Mouse (Mus musculus) hindbrain, embryonic 14.5 days (tissue): ENCODE measurements around the gene Prkcb. TPM values are rescaled to one million over a fixed set of nuclear protein-coding genes. Genes with fewer than 3 reads are reported as not detected.

Experiments
- ATAC-seq: fragments of 200-750 bp; cut with Nextera tagmentation; 2 replicates; pipeline ENCODE4 v1.8.0; 2017; ENCODE audit warnings: moderate number of reproducible peaks, mild to moderate bottlenecking, moderate TSS enrichment, moderate library complexity; ENCODE audit not compliant: low FRiP score
- DNase-seq: peaks from one replicate; pipeline ENCODE4 v3.0.0-alpha.2; 2015; ENCODE audit warnings: low spot score
- H3K27ac ChIP-seq: fragments of 300-500 bp; sonication (generic); 2 replicates; pipeline ENCODE4 v1.5.1; 2014; ENCODE audit warnings: mild to moderate bottlenecking, moderate library complexity
- H3K27me3 ChIP-seq: fragments of 300-500 bp; sonication (generic); 2 replicates; pipeline ENCODE4 v1.6.1; 2014; ENCODE audit warnings: mild to moderate bottlenecking, low read length, mixed read lengths; ENCODE audit not compliant: control insufficient read depth, insufficient read depth
- H3K36me3 ChIP-seq: fragments of 300-500 bp; sonication (generic); replicated peaks from 2 replicates; pipeline ENCODE4 v1.6.1; 2014; ENCODE audit not compliant: control insufficient read depth, insufficient read depth
- H3K4me1 ChIP-seq: fragments of 300-500 bp; sonication (generic); replicated peaks from 2 replicates; pipeline ENCODE4 v1.6.1; 2014; ENCODE audit warnings: antibody characterized with exemption, low read length, mixed read lengths; ENCODE audit not compliant: control insufficient read depth, insufficient read depth
- H3K4me2 ChIP-seq: fragments of 300-500 bp; sonication (generic); replicated peaks from 2 replicates; pipeline ENCODE4 v1.6.1; 2014; ENCODE audit warnings: mild to moderate bottlenecking, moderate library complexity
- H3K4me3 ChIP-seq: fragments of 300-500 bp; sonication (generic); replicated peaks from 2 replicates; pipeline ENCODE4 v1.5.1; 2014; ENCODE audit warnings: mild to moderate bottlenecking, low read length
- H3K9ac ChIP-seq: fragments of 300-500 bp; sonication (generic); 2 replicates; pipeline ENCODE4 v1.6.1; 2014
- H3K9me3 ChIP-seq: fragments of 300-500 bp; sonication (generic); 2 replicates; pipeline ENCODE4 v1.6.1; 2016; ENCODE audit warnings: low read length; ENCODE audit not compliant: control insufficient read depth
- WGBS: fragments of 180-500 bp; shearing (Covaris S2); extraction: QIAGEN DNeasy Blood & Tissue Kit; methylation state at CpG from one replicate; pipeline ENCODE4 v1.1.7; 2014; 5-methylcytosine and 5-hydroxymethylcytosine counted together
- polyA plus RNA-seq: library from polyadenylated mRNA; unstranded; fragments of >200 nt; fragmentation: Nextera tagmentation; extraction: Ambion mirVana; gene quantifications from 2 replicates; pipeline ENCODE4 v1.2.1, GENCODE M21; 2014

Gene Prkcb
- polyA plus RNA-seq, 1 experiment from 2014 or later = 135 TPM

DNA sequence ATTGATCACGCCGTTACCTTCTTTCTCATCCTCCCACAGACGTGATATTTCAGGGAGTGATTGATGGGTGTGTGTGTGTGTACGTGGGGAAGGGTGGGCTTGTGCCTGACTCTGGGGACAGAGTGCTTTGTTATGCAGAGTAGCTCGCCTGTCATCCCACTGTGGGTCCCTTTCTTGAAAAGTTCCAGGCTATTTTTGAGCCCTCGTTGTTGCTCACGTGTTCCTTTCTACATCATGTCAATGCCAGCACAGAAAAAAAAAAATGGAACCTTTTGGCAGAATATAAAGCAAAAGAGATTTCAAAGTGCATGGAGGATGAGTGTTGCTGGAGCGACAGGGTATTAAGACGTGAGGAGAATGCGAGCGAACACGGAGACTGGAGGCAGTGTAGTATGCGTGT lies 118.1 kb downstream of the Prkcb start:
- Histone ChIP-seq H3K4me1 (peaks cover 31% of the 10 kb centered on the region), H3K36me3 (no peaks in the 10 kb centered on the region), H3K9me3 (no peaks in the 10 kb centered on the region), H3K4me3 (no peak overlapping the region), H3K4me2 (no peak overlapping the region; the same call in 1 of the 2 replicates), H3K27ac (0 out of 2 replicates have a peak overlapping the region, but pooled peaks have one; percentile 33), H3K9ac (no peak overlapping the region), H3K27me3 (no peaks in the 10 kb centered on the region)
- peak; percentile 52 for DNase-seq
- ATAC-seq = 0 out of 2 replicates have a peak, but pooled peaks have one; percentile 28
- WGBS = 27% methylated on average over 13 of the region's 13 CpGs

DNA sequence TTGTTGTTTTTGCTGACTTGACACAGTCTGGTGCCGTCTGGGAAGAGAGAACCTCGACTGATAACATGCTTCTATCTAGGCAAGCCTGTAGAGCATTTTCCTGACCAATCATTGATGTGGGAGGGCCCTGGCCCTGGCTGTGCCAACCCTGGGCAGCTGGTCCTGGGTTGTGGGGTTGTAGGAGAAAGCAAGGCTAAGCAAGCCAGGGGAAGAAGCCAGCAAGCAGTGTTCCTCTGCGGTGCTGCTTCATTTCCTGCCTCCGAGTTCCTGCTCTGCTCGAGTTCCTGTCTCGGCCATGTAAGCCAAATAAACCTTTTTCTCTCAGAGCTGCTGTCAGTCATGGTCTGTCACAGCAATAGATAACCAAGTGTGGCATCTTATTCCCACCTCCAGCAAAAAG lies 121.4 kb downstream of the Prkcb start:
- ATAC-seq = no peak
- H3K4me2 ChIP-seq = no peak overlapping the region
- 89% methylated on average over 6 of the region's 6 CpGs for WGBS
- no peaks in the 10 kb centered on the region for H3K9me3 ChIP-seq
- no peak for DNase-seq
- H3K27ac ChIP-seq = no peak overlapping the region
- no peak overlapping the region for H3K9ac ChIP-seq
- H3K27me3 ChIP-seq = no peaks in the 10 kb centered on the region
- no peaks in the 10 kb centered on the region for H3K36me3 ChIP-seq
- no peak overlapping the region for H3K4me3 ChIP-seq
- H3K4me1 ChIP-seq = peaks cover 17% of the 10 kb centered on the region

DNA sequence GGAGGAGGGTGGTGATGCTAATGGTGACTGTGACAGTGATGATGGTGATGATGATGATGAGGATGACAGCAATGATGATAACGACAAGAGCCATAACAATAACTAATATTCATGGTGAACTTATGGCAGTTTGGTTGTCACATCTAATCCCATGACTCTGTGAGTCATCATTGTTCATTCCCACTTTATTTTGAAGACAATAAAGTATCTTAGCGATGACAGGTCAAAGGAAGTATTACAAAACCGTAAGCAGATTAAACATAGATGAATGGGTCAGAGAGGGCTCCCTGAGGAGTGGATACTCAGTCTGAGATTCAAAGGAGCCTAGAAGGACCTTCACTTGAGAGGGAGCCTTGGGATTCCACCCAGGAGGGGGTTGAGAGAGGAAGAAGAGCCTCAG lies 122.3 kb downstream of the Prkcb start:
- 94% methylated on average over 3 of the region's 3 CpGs for whole genome bisulfite sequencing
- DNase-seq (no peak), ATAC-seq (no peak)
- H3K9ac ChIP-seq = no peak overlapping the region
- H3K27me3 ChIP-seq = no peaks in the 10 kb centered on the region
- no peak overlapping the region for H3K4me2 ChIP-seq
- no peaks in the 10 kb centered on the region for H3K9me3 ChIP-seq
- H3K36me3 ChIP-seq = no peaks in the 10 kb centered on the region
- no peak overlapping the region for H3K4me3 ChIP-seq
- peaks cover 18% of the 10 kb centered on the region for H3K4me1 ChIP-seq
- H3K27ac ChIP-seq = no peak overlapping the region

DNA sequence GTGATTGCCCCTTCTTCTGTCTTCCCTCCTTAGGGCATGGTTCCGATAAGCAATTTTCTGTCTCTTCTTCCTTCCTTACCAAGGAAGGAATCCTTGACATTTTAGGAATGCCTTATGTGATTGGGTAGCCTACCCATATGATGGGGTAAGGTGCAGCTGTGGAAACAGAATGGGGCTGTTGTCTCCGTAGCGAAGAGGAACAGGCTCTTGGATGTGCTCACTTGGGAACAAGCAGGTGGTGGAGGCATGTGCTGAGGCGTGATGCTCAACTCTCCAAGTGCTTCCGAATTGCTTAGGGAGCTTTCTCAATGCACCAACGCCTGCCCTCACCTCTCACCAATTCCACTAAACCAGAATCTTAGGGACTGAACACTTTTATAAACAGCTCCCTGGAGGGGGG lies 124.7 kb downstream of the Prkcb start:
- Histone ChIP-seq H3K27me3 (no peaks in the 10 kb centered on the region), H3K9me3 (no peaks in the 10 kb centered on the region), H3K4me3 (no peak overlapping the region), H3K4me1 (peaks cover 8% of the 10 kb centered on the region; the same call in 1 of the 2 replicates), H3K36me3 (no peaks in the 10 kb centered on the region), H3K4me2 (no peak overlapping the region), H3K9ac (no peak overlapping the region), H3K27ac (no peak overlapping the region)
- ATAC-seq = no peak
- no peak for DNase-seq
- WGBS = 85% methylated on average over 6 of the region's 6 CpGs

DNA sequence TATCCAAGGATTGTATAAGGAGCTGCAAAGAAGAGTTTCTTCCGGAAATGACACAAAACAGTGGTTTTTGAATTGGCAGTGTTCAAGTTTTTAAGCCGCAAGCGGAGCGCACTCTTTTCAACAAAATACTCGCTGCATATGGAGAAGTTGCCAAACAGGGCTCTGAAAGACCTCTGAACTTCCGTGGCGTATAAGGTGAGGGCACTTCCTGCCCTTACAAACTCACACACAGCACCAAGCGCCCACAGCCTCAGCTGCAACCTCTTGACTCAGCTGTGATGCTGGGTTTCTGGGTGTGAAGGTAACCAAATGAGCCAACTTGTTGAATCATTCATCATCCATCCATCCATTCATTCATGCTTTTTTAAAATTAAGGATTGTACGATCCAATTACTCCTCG lies 125.6 kb downstream of the Prkcb start:
- H3K4me3 ChIP-seq = no peak overlapping the region
- H3K9me3 ChIP-seq = no peaks in the 10 kb centered on the region
- H3K27me3 ChIP-seq = no peaks in the 10 kb centered on the region
- DNase-seq (no peak), ATAC-seq (no peak)
- no peaks in the 10 kb centered on the region for H3K36me3 ChIP-seq
- H3K4me1 ChIP-seq = peaks cover 8% of the 10 kb centered on the region; the same call in 1 of the 2 replicates
- no peak overlapping the region for H3K4me2 ChIP-seq
- no peak overlapping the region for H3K9ac ChIP-seq
- H3K27ac ChIP-seq = no peak overlapping the region
- WGBS = 87% methylated on average over 10 of the region's 10 CpGs

DNA sequence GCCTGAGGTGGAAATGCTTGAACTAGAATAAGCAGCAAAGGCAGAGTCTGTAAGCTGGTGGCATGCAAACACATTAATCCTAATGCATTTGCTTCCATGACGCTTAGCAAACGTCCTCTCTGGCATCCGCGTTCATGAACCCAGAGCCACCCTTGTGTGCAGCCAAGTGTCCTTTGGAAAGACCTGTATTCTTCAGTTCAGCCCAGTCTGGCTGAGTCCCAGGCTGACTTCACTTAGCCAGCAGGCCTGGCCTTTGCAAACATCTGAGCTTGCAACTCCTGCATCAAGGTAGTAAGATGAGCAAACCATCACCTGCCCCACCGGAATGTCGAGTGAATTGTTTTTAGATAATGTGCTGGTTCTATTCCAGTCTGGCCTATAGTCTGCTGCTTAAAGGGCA lies 126.1 kb downstream of the Prkcb start:
- Histone ChIP-seq H3K4me3 (no peak overlapping the region), H3K9ac (no peak overlapping the region), H3K4me1 (peaks cover 8% of the 10 kb centered on the region; the same call in 1 of the 2 replicates), H3K4me2 (no peak overlapping the region), H3K9me3 (no peaks in the 10 kb centered on the region), H3K27ac (no peak overlapping the region), H3K36me3 (no peaks in the 10 kb centered on the region), H3K27me3 (no peaks in the 10 kb centered on the region)
- no peak for DNase-seq
- no peak for ATAC-seq
- WGBS = 79% methylated on average over 6 of the region's 6 CpGs

DNA sequence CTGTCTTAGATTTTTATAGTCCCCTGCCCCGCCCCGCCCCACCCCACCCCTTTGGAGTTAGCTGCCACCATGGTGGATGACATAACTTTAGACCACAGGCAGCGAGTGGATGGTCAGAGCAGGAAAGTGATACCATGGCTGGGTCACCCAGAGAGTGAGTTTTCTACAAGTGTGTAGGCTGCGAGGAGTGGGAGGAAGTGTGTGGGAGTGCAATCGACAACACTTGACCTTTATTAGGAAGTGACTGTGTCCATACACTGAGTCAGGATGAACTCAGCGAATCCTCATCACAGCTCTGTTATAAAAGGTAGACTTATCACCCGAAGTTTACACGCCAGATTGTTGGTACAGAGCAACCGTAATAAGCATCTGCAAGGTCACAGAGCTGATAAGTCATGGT lies 126.8 kb downstream of the Prkcb start:
- no peak overlapping the region for H3K4me3 ChIP-seq
- H3K9me3 ChIP-seq = no peaks in the 10 kb centered on the region
- no peaks in the 10 kb centered on the region for H3K36me3 ChIP-seq
- no peak for DNase-seq
- peaks cover 8% of the 10 kb centered on the region; the same call in 1 of the 2 replicates for H3K4me1 ChIP-seq
- no peak for ATAC-seq
- no peak overlapping the region for H3K4me2 ChIP-seq
- H3K27me3 ChIP-seq = no peaks in the 10 kb centered on the region
- no peak overlapping the region for H3K9ac ChIP-seq
- H3K27ac ChIP-seq = no peak overlapping the region
- 90% methylated on average over 9 of the region's 9 CpGs for WGBS

DNA sequence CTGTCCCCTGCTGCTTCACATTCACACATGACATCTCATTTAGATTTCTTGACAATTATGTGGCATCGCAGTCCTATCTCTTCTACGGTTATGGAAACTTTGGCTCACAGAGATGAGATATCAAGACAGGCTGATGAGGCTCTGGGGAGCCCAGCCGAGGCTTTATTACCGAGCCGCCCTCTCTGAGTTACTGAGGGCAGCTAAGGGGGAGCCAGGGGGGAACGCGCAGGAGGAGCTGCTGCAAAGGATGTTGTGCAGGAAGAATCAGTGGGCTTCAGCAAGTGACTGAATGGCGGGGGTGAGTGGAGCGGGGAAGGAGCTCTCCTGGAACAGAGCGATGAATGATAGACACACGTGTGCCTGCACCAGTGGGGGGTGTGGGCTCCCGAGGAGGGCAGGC lies 127.4 kb downstream of the Prkcb start:
- Histone ChIP-seq H3K4me3 (no peak overlapping the region), H3K36me3 (no peaks in the 10 kb centered on the region), H3K9me3 (no peaks in the 10 kb centered on the region), H3K27me3 (no peaks in the 10 kb centered on the region), H3K27ac (no peak overlapping the region), H3K4me1 (peaks cover 8% of the 10 kb centered on the region; the same call in 1 of the 2 replicates), H3K9ac (no peak overlapping the region), H3K4me2 (no peak overlapping the region)
- 56% methylated on average over 12 of the region's 12 CpGs for WGBS
- DNase-seq (no peak), ATAC-seq (peak; percentile 34; the same call in 1 of the 2 replicates)

DNA sequence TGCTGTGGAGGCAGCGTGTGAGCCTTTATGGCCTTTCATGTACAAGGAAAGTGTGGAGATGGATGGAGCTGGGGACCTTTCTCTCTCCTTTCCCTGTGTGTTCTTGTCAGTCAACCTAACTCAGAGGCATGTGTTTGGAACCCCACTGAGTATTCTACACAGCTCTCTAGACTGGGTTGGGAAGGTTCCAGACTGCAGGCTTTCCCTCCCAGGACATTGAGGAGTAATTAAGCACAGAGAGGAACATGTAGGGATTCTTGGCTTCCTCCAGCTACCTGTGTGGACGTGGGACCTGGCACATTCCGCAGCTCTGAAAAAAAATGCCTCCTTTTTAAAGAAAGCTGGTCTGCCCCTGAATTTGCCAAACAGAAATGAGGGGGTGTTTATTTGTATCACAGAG lies 130.0 kb downstream of the Prkcb start:
- Histone ChIP-seq H3K9ac (no peak overlapping the region), H3K27ac (no peak overlapping the region), H3K4me2 (no peak overlapping the region), H3K27me3 (no peaks in the 10 kb centered on the region), H3K9me3 (no peaks in the 10 kb centered on the region), H3K4me3 (no peak overlapping the region), H3K36me3 (no peaks in the 10 kb centered on the region), H3K4me1 (peaks cover 8% of the 10 kb centered on the region; the same call in 1 of the 2 replicates)
- whole genome bisulfite sequencing = 77% methylated on average over 3 of the region's 3 CpGs
- DNase-seq (no peak), ATAC-seq (no peak)

DNA sequence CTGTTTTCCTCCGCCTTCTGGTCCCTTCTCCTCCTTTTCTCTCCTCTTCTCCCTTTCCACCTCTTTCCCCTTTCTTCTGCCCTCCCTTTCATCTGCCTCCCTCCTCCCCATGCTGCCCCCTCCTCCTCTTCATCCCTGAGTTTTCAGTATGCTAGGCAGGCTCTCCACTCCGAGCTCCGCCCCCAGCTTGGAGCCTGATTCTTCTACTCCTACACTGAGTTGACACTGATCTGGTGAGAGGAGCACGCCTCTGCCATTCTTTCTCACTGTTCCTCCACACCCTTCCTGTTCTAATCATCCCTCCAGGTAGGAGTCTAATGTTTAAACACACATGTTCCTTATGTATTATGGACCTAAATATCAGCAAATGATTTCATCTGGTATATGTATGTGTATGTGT lies 135.3 kb downstream of the Prkcb start:
- Histone ChIP-seq H3K4me3 (no peak overlapping the region), H3K9ac (no peak overlapping the region), H3K9me3 (no peaks in the 10 kb centered on the region), H3K4me2 (no peak overlapping the region), H3K27ac (no peak overlapping the region), H3K27me3 (no peaks in the 10 kb centered on the region), H3K36me3 (no peaks in the 10 kb centered on the region), H3K4me1 (no peaks in the 10 kb centered on the region)
- ATAC-seq (no peak), DNase-seq (no peak)
- 72% methylated on average over 4 of the region's 4 CpGs for WGBS
